Mouse (Mus musculus): ENCODE data around the gene Stx8. TPM values are rescaled to one million over a fixed set of nuclear protein-coding genes. Genes with fewer than 3 reads are reported as not detected.

The Stx8 gene
- total RNA-seq, 1 experiment from 2014 or later, result 12.3 TPM

- no peak for ATAC-seq (replicated peaks in 1 of 2; ENCODE audit: insufficient read depth in 1 of 2, low FRiP score in 2 of 2, low TSS enrichment in 1 of 2, low read depth in 1 of 2, poor library complexity in 2 of 2, severe bottlenecking in 2 of 2)
Measured at GRCm38 (mm10) chr11:68145586-68146455, 179.8 kb downstream of the Stx8 start.

- no peak for ATAC-seq (replicated peaks in 1 of 2; ENCODE audit: insufficient read depth in 1 of 2, low FRiP score in 2 of 2, low TSS enrichment in 1 of 2, low read depth in 1 of 2, poor library complexity in 2 of 2, severe bottlenecking in 2 of 2)
Measured at GRCm38 (mm10) chr11:68146456-68146851, 180.5 kb downstream of the Stx8 start.

GRCm38 (mm10) chr11:68150938-68151337, 184.9 kb downstream of the Stx8 start:
- ATAC-seq (replicated peaks in 1 of 2; ENCODE audit: insufficient read depth in 1 of 2, low FRiP score in 2 of 2, low TSS enrichment in 1 of 2, low read depth in 1 of 2, poor library complexity in 2 of 2, severe bottlenecking in 2 of 2), result no peak

- no peak for ATAC-seq (replicated peaks in 1 of 2; ENCODE audit: insufficient read depth in 1 of 2, low FRiP score in 2 of 2, low TSS enrichment in 1 of 2, low read depth in 1 of 2, poor library complexity in 2 of 2, severe bottlenecking in 2 of 2)
Measured at GRCm38 (mm10) chr11:68155821-68156220, 189.8 kb downstream of the Stx8 start.

- ATAC-seq (replicated peaks in 1 of 2; ENCODE audit: insufficient read depth in 1 of 2, low FRiP score in 2 of 2, low TSS enrichment in 1 of 2, low read depth in 1 of 2, poor library complexity in 2 of 2, severe bottlenecking in 2 of 2), result no peak
Measured at GRCm38 (mm10) chr11:68158166-68158565, 192.2 kb downstream of the Stx8 start.

- no peak for ATAC-seq (replicated peaks in 1 of 2; ENCODE audit: insufficient read depth in 1 of 2, low FRiP score in 2 of 2, low TSS enrichment in 1 of 2, low read depth in 1 of 2, poor library complexity in 2 of 2, severe bottlenecking in 2 of 2)
Measured at GRCm38 (mm10) chr11:68159867-68160266, 193.9 kb downstream of the Stx8 start.

- ATAC-seq (replicated peaks in 1 of 2; ENCODE audit: insufficient read depth in 1 of 2, low FRiP score in 2 of 2, low TSS enrichment in 1 of 2, low read depth in 1 of 2, poor library complexity in 2 of 2, severe bottlenecking in 2 of 2), result no peak
Measured at GRCm38 (mm10) chr11:68164408-68164807, 198.4 kb downstream of the Stx8 start.

- ATAC-seq (replicated peaks in 1 of 2; ENCODE audit: insufficient read depth in 1 of 2, low FRiP score in 2 of 2, low TSS enrichment in 1 of 2, low read depth in 1 of 2, poor library complexity in 2 of 2, severe bottlenecking in 2 of 2), result no peak
Measured at GRCm38 (mm10) chr11:68168427-68168826, 202.4 kb downstream of the Stx8 start.

GRCm38 (mm10) chr11:68171973-68172647, 206.1 kb downstream of the Stx8 start:
- ATAC-seq (replicated peaks in 1 of 2; ENCODE audit: insufficient read depth in 1 of 2, low FRiP score in 2 of 2, low TSS enrichment in 1 of 2, low read depth in 1 of 2, poor library complexity in 2 of 2, severe bottlenecking in 2 of 2), result no peak

GRCm38 (mm10) chr11:68172648-68173045, 206.7 kb downstream of the Stx8 start:
- ATAC-seq (replicated peaks in 1 of 2; ENCODE audit: insufficient read depth in 1 of 2, low FRiP score in 2 of 2, low TSS enrichment in 1 of 2, low read depth in 1 of 2, poor library complexity in 2 of 2, severe bottlenecking in 2 of 2), result no peak

- peak; percentile 17 to 32; a peak in 2 of 4 replicates for ATAC-seq (replicated peaks in 1 of 2; ENCODE audit: insufficient read depth in 1 of 2, low FRiP score in 2 of 2, low TSS enrichment in 1 of 2, low read depth in 1 of 2, poor library complexity in 2 of 2, severe bottlenecking in 2 of 2)
Measured at GRCm38 (mm10) chr11:68176550-68176949, 210.6 kb downstream of the Stx8 start.

GRCm38 (mm10) chr11:68177415-68177814, 211.4 kb downstream of the Stx8 start:
- no peak for ATAC-seq (replicated peaks in 1 of 2; ENCODE audit: insufficient read depth in 1 of 2, low FRiP score in 2 of 2, low TSS enrichment in 1 of 2, low read depth in 1 of 2, poor library complexity in 2 of 2, severe bottlenecking in 2 of 2)

GRCm38 (mm10) chr11:68185647-68186046, 219.7 kb downstream of the Stx8 start:
- ATAC-seq (replicated peaks in 1 of 2; ENCODE audit: insufficient read depth in 1 of 2, low FRiP score in 2 of 2, low TSS enrichment in 1 of 2, low read depth in 1 of 2, poor library complexity in 2 of 2, severe bottlenecking in 2 of 2), result no peak

- no peak for ATAC-seq (replicated peaks in 1 of 2; ENCODE audit: insufficient read depth in 1 of 2, low FRiP score in 2 of 2, low TSS enrichment in 1 of 2, low read depth in 1 of 2, poor library complexity in 2 of 2, severe bottlenecking in 2 of 2)
Measured at GRCm38 (mm10) chr11:68187242-68187641, 221.2 kb downstream of the Stx8 start.

GRCm38 (mm10) chr11:68188695-68189201, 222.8 kb downstream of the Stx8 start:
- no peak for ATAC-seq (replicated peaks in 1 of 2; ENCODE audit: insufficient read depth in 1 of 2, low FRiP score in 2 of 2, low TSS enrichment in 1 of 2, low read depth in 1 of 2, poor library complexity in 2 of 2, severe bottlenecking in 2 of 2)

- ATAC-seq (replicated peaks in 1 of 2; ENCODE audit: insufficient read depth in 1 of 2, low FRiP score in 2 of 2, low TSS enrichment in 1 of 2, low read depth in 1 of 2, poor library complexity in 2 of 2, severe bottlenecking in 2 of 2), result no peak
Measured at GRCm38 (mm10) chr11:68190849-68191248, 224.9 kb downstream of the Stx8 start.

GRCm38 (mm10) chr11:68195168-68195567, 229.2 kb downstream of the Stx8 start:
- ATAC-seq (replicated peaks in 1 of 2; ENCODE audit: insufficient read depth in 1 of 2, low FRiP score in 2 of 2, low TSS enrichment in 1 of 2, low read depth in 1 of 2, poor library complexity in 2 of 2, severe bottlenecking in 2 of 2), result no peak

- no peak for ATAC-seq (replicated peaks in 1 of 2; ENCODE audit: insufficient read depth in 1 of 2, low FRiP score in 2 of 2, low TSS enrichment in 1 of 2, low read depth in 1 of 2, poor library complexity in 2 of 2, severe bottlenecking in 2 of 2)
Measured at GRCm38 (mm10) chr11:68195693-68196176, 229.7 kb downstream of the Stx8 start.
